Mouse (Mus musculus) lung, embryonic 15.5 days (tissue): ENCODE results near the gene Bak1. TPM values are rescaled to one million over a fixed set of nuclear protein-coding genes. Genes with fewer than 3 reads are reported as not detected.
A peak's percentile ranks its signal among the peaks of the same experiment; 100 is the strongest.
"Not testable (repeated sequence)": the region's sequence is repeated elsewhere in the genome, so short reads cannot be mapped to it uniquely, and the experiment has no call there.

ENCODE experiments used
- ATAC-seq: fragments of 200-750 bp; cut with Nextera tagmentation; 2 replicates; pipeline ENCODE4 v1.8.0; 2017; ENCODE audit warnings: moderate number of reproducible peaks, borderline replicate concordance; ENCODE audit not compliant: low FRiP score, low TSS enrichment; ENCODE audit errors: extremely low read depth
- H3K27ac ChIP-seq: fragments of 300-500 bp; sonication (generic); 2 replicates; pipeline ENCODE4 v1.5.1; 2015; ENCODE audit warnings: moderate library complexity, mild to moderate bottlenecking, inconsistent platforms
- H3K27me3 ChIP-seq: fragments of 300-500 bp; sonication (generic); 2 replicates; pipeline ENCODE4 v1.6.1; 2015; ENCODE audit warnings: inconsistent platforms
- H3K36me3 ChIP-seq: fragments of 300-500 bp; sonication (generic); 2 replicates; pipeline ENCODE4 v1.6.1; 2015; ENCODE audit warnings: inconsistent platforms
- H3K4me1 ChIP-seq: fragments of 300-500 bp; sonication (generic); 2 replicates; pipeline ENCODE4 v1.6.1; 2015; ENCODE audit warnings: inconsistent platforms
- H3K4me2 ChIP-seq: fragments of 300-500 bp; sonication (generic); 2 replicates; pipeline ENCODE4 v1.6.1; 2015; ENCODE audit warnings: inconsistent platforms, mild to moderate bottlenecking, moderate library complexity
- H3K4me3 ChIP-seq: fragments of 300-500 bp; sonication (generic); 2 replicates; pipeline ENCODE4 v1.5.1; 2015; ENCODE audit warnings: mild to moderate bottlenecking, inconsistent platforms
- H3K9ac ChIP-seq: fragments of 300-500 bp; sonication (generic); 2 replicates; pipeline ENCODE4 v1.6.1; 2015; ENCODE audit warnings: inconsistent platforms
- H3K9me3 ChIP-seq: fragments of 300-500 bp; sonication (generic); 2 replicates; pipeline ENCODE4 v1.6.1; 2016; ENCODE audit warnings: inconsistent platforms
- WGBS: fragments of 180-500 bp; shearing (Covaris S2); methylation state at CpG from one replicate; pipeline ENCODE4 v1.1.7; 2015; 5-methylcytosine and 5-hydroxymethylcytosine counted together
- polyA plus RNA-seq: library from polyadenylated mRNA; unstranded; fragments of >200 nt; fragmentation: Nextera tagmentation; extraction: Ambion mirVana; gene quantifications from 2 replicates; pipeline ENCODE4 v1.2.1, GENCODE M21; 2015

Bak1 gene
- polyA plus RNA-seq, 1 experiment from 2014 or later, result 5.2 TPM

GRCm38 (mm10) chr17:26999996-27000395 is 28.8 kb downstream of the Bak1 start:
- Histone ChIP-seq H3K9ac (no peak overlapping the region), H3K4me3 (no peak overlapping the region), H3K36me3 (no peaks in the 10 kb centered on the region), H3K27me3 (0 out of 2 replicates have a peak, but pooled peaks cover 5% of the 10 kb centered on the region), H3K4me1 (peaks cover 7% of the 10 kb centered on the region), H3K4me2 (no peak overlapping the region), H3K9me3 (no peaks in the 10 kb centered on the region), H3K27ac (no peak overlapping the region)
- ATAC-seq, result no peak
- WGBS, result 76% methylated on average over 12 of the region's 12 CpGs

DNA sequence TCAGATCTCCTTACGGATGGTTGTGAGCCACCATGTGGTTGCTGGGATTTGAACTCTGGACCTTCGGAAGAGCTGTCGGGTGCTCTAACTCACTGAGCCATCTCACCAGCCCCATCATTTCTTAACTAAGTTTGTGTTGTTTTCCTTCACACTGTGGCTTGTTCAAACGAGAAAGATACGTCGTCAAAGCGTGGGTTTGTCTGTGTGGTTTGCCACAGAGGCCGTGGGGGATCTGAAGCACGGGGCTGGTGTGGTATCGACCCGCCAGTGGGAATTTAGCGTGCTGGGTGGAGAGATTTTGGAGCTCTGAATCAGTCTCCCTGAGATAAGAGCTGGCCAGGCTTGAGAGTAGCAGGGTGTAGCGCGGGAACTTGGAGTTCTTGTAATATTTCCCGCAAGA is 30.5 kb downstream of the Bak1 start:
- 83% methylated on average over 15 of the region's 15 CpGs for WGBS

GRCm38 (mm10) chr17:26997661-26998060 is 31.1 kb downstream of the Bak1 start:
- Histone ChIP-seq H3K27ac (no peak overlapping the region), H3K4me3 (no peak overlapping the region), H3K27me3 (no peaks in the 10 kb centered on the region), H3K4me1 (peaks cover 21% of the 10 kb centered on the region), H3K36me3 (no peaks in the 10 kb centered on the region), H3K9ac (no peak overlapping the region), H3K9me3 (no peaks in the 10 kb centered on the region), H3K4me2 (no peak overlapping the region)
- no peak for ATAC-seq
- WGBS, result 71% methylated on average over 4 of the region's 4 CpGs

More for the DNA sequence above, 30.5 kb downstream of the Bak1 start:
- no peak for ATAC-seq
- Histone ChIP-seq H3K36me3 (no peaks in the 10 kb centered on the region), H3K4me3 (no peak overlapping the region), H3K9ac (no peak overlapping the region), H3K27me3 (no peaks in the 10 kb centered on the region), H3K9me3 (no peaks in the 10 kb centered on the region), H3K4me2 (no peak overlapping the region), H3K27ac (no peak overlapping the region), H3K4me1 (peaks cover 21% of the 10 kb centered on the region)

DNA sequence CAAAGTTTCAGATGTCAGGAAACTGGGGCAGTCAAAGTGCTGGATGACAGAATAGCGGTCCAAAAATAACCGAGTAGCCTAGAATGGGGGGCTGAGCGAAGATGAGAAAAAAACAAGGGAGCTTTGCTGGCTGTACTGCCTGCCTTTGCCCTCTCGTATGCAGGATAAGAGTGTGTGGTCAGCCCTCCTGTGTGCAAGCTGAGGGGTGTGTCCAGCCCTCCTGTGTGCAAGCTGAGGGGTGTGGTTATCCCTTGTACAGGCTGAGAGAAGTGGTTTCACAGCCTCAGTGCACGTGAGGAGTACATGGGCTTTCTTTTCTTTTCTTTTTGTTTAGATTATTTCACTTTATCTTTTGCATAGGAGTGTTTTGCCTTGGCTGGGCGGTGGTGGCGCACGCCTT is 33.2 kb downstream of the Bak1 start:
- peaks cover 21% of the 10 kb centered on the region for H3K4me1 ChIP-seq
- no peak overlapping the region for H3K9ac ChIP-seq
- no peak overlapping the region for H3K4me2 ChIP-seq
- no peaks in the 10 kb centered on the region for H3K27me3 ChIP-seq
- no peak overlapping the region for H3K4me3 ChIP-seq
- H3K9me3 ChIP-seq, result no peaks in the 10 kb centered on the region
- 49% methylated on average over 8 of the region's 8 CpGs for WGBS
- H3K27ac ChIP-seq, result peak overlapping the region; percentile 74
- peak; percentile 56 for ATAC-seq
- H3K36me3 ChIP-seq, result no peaks in the 10 kb centered on the region

DNA sequence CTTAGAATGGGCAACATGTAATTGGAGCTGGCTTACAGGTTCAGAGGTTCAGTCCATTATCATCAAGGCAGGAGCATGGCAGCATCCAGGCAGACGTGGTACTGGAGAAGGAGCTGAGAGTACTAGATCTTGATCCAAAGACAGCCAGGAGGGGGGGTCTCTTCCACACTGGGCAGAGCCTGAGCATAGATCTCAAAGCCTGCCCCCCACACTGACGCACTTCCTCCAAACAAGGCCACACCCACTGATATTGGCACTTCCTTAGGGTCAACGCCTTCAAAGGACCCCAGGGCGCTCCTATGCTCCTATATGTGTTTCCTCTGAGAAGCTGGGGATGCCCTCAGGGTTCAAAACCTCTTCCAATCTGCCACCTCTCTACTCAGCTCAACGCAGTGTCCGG is 33.8 kb downstream of the Bak1 start:
- Histone ChIP-seq H3K36me3 (no peaks in the 10 kb centered on the region), H3K4me3 (no peak overlapping the region), H3K27me3 (no peaks in the 10 kb centered on the region), H3K27ac (peak overlapping the region; percentile 74), H3K4me2 (0 out of 2 replicates have a peak overlapping the region, but pooled peaks have one; percentile 17), H3K9ac (no peak overlapping the region), H3K4me1 (peaks cover 21% of the 10 kb centered on the region), H3K9me3 (no peaks in the 10 kb centered on the region)
- 0 out of 2 replicates have a peak, but pooled peaks have one; percentile 36 for ATAC-seq
- 70% methylated on average over 6 of the region's 6 CpGs for WGBS

DNA sequence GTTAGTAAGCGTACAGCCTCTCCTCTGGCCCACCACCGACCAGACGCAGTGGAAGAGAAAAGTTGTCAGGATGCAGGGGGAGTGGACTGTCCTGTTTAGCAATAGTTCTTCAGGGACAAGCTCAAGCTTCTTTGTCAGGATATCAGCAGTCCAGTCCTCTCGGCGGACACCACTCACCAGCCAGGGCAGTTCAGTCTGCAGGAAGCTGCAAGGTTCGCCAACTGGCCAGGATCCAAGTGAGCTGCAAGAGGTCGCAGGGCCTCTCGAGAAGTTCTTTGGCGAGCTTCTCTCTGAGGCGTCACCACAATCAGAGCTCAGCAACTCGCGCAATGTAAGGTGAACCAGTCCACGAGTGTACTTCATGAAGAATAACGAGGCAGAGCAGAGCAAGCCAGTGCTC is 34.4 kb downstream of the Bak1 start:
- Histone ChIP-seq H3K27ac (peak overlapping the region; percentile 74), H3K4me1 (peaks cover 21% of the 10 kb centered on the region), H3K9me3 (no peaks in the 10 kb centered on the region), H3K36me3 (no peaks in the 10 kb centered on the region), H3K9ac (no peak overlapping the region), H3K4me3 (no peak overlapping the region), H3K4me2 (peak overlapping the region; percentile 17; the same call in 1 of the 2 replicates), H3K27me3 (no peaks in the 10 kb centered on the region)
- 28% methylated on average over 14 of the region's 14 CpGs for WGBS
- peak; percentile 67; the same call in 1 of the 2 replicates for ATAC-seq

GRCm38 (mm10) chr17:26990521-26990920 is 38.3 kb downstream of the Bak1 start:
- Histone ChIP-seq H3K27ac (no peak overlapping the region), H3K9me3 (no peaks in the 10 kb centered on the region), H3K4me2 (no peak overlapping the region), H3K27me3 (no peaks in the 10 kb centered on the region), H3K36me3 (no peaks in the 10 kb centered on the region), H3K4me3 (no peak overlapping the region), H3K4me1 (peaks cover 19% of the 10 kb centered on the region), H3K9ac (no peak overlapping the region)
- ATAC-seq, result no peak

DNA sequence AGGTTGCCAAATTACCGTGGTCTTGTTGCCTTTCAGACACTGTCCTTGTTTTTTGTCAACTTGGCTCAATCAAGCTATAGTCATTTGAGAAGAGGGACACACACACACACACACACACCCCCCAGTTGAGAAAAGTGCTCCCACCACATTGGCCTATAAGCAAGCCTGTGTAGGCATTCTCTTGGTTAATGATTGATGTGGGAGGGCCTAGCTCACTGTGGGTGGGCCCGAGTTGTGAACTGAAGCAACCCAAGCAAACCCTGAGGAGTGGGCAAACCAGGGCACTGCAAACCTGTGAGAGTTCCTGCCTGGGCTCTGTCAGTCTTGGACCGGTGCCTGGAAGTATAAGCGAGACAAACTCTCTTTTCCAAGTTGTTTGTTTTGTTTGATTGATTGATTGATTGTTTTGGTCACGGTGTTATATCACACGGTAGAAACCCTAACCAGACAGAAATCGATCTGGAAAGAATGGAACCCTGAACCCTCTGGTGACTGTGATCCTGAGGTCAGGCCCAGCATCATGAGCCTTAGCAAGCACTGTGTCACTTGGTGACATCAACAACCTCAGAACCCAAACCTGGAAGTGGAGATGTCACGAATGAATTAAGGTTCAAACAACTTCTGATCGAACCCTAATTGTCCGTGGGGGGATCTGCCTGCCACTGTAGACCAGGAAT is 43.2 kb downstream of the Bak1 start:
- Histone ChIP-seq H3K9ac (no peak overlapping the region), H3K4me1 (no peaks in the 10 kb centered on the region), H3K4me3 (no peak overlapping the region), H3K9me3 (no peaks in the 10 kb centered on the region), H3K27me3 (no peaks in the 10 kb centered on the region), H3K27ac (no peak overlapping the region), H3K36me3 (no peaks in the 10 kb centered on the region), H3K4me2 (no peak overlapping the region)
- 65% methylated on average over 10 of the region's 10 CpGs for WGBS
- no peak for ATAC-seq

GRCm38 (mm10) chr17:26983382-26983781 is 45.4 kb downstream of the Bak1 start:
- no peak overlapping the region for H3K27ac ChIP-seq
- no peak overlapping the region for H3K9ac ChIP-seq
- no peaks in the 10 kb centered on the region for H3K27me3 ChIP-seq
- ATAC-seq, result no peak
- peaks cover 11% of the 10 kb centered on the region; the same call in 1 of the 2 replicates for H3K36me3 ChIP-seq
- 79% methylated on average over 4 of the region's 4 CpGs for WGBS
- no peaks in the 10 kb centered on the region for H3K9me3 ChIP-seq
- no peak overlapping the region for H3K4me3 ChIP-seq
- no peak overlapping the region for H3K4me2 ChIP-seq
- H3K4me1 ChIP-seq, result no peaks in the 10 kb centered on the region

DNA sequence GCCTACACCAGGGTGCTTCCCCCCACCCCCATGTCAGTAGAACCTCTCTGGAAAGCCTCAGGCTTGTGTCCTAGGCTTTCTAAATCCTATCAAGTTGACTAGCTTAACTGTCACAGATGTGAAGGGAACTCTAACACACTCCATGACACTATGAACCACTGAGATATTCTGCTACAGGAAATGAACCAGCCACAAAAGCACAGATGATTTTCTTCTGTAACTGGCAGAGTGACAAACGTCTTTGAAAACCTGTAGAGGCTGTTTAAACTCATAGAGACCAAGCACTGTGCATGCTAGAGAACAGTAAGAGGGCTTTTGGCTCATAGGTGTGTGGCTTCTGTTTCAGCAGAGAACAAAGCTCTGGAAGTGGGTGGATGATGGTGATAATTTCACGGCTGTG is 47.8 kb downstream of the Bak1 start:
- no peak for ATAC-seq
- no peak overlapping the region for H3K27ac ChIP-seq
- 56% methylated on average over 2 of the region's 2 CpGs for WGBS

DNA sequence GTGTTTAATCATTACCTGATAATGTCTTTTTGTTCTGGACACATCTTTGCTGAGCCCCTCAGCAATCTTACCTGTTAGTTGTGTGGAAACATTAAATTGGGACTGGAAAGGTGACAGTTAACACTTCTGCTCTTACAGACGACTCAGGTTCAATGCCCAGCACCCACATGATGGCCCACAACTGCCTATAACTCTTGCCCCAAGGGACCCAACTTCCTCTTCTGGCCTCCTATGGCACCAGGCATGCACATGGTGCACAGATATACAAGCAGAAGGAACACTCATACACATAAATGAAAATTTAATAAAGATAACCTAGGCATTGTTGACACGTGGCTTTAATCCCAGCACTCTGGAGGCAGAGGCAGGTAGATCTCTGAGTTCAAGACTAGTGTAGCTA is 49.4 kb downstream of the Bak1 start:
- peaks cover 46% of the 10 kb centered on the region for H3K36me3 ChIP-seq
- no peaks in the 10 kb centered on the region for H3K27me3 ChIP-seq
- no peaks in the 10 kb centered on the region for H3K9me3 ChIP-seq
- no peak overlapping the region for H3K9ac ChIP-seq
- WGBS, result 80% methylated on average over 2 of the region's 2 CpGs
- ATAC-seq, result no peak
- H3K4me1 ChIP-seq, result peaks cover 17% of the 10 kb centered on the region
- H3K27ac ChIP-seq, result no peak overlapping the region
- no peak overlapping the region for H3K4me2 ChIP-seq
- H3K4me3 ChIP-seq, result no peak overlapping the region

More for the DNA sequence above, 47.8 kb downstream of the Bak1 start:
- Histone ChIP-seq H3K4me3 (no peak overlapping the region), H3K27me3 (no peaks in the 10 kb centered on the region), H3K9me3 (no peaks in the 10 kb centered on the region), H3K36me3 (peaks cover 32% of the 10 kb centered on the region), H3K4me2 (no peak overlapping the region), H3K9ac (no peak overlapping the region), H3K4me1 (peaks cover 3% of the 10 kb centered on the region; the same call in 1 of the 2 replicates)

DNA sequence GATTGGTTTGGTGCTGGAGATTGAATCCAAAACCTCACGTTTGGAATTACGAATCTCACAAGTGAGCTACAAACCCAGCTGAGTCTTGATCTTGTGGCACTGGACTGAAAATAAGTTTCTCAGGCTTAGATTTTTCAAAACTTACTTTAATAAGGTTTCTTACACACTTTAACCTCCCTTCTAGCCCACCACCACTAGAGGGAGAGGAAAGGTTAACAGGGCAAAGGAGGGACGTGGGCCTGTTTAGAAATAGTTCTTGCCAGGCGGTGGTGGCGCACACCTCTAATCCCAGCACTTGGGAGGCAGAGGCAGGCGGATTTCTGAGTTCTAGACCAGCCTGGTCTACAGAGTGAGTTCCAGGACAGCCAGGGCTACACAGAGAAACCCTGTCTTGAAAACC is 51.5 kb downstream of the Bak1 start:
- ATAC-seq, H3K4me2 ChIP-seq, H3K27ac ChIP-seq, H3K27me3 ChIP-seq, H3K9ac ChIP-seq, H3K9me3 ChIP-seq, H3K4me3 ChIP-seq: not testable (repeated sequence)
- WGBS, result 83% methylated on average over 6 of the region's 6 CpGs
- peaks cover 27% of the 10 kb centered on the region for H3K4me1 ChIP-seq
- H3K36me3 ChIP-seq, result peaks cover 46% of the 10 kb centered on the region
